Mouse (Mus musculus): Measurements from ENCODE around the gene Zic2.
"Not testable (repeated sequence)": the region's sequence is repeated elsewhere in the genome, so short reads cannot be mapped to it uniquely, and the experiment has no call there.

Gene Zic2

DNA sequence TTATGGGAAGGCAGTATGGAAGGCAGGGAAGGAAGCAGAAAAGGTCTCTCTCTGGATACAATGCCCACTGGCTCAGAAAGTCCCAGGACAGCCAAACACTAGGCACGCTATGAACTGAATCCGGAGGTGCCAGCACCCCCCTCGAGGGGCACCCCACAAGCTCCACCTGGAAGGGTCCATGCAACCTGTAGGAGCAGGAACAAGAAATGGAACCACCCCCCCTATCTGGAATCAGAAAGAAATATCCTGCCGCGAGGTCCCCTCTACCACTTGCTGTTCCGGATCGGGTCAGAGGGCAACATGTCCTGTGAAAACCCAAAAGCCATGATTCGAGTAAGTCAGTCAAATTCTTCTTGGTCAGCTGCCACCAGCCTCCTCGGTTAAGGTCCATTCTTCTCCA, 13.3 kb upstream of the Zic2 start:
- DNase-seq (ENCODE audit: low spot score), result no peak

DNA sequence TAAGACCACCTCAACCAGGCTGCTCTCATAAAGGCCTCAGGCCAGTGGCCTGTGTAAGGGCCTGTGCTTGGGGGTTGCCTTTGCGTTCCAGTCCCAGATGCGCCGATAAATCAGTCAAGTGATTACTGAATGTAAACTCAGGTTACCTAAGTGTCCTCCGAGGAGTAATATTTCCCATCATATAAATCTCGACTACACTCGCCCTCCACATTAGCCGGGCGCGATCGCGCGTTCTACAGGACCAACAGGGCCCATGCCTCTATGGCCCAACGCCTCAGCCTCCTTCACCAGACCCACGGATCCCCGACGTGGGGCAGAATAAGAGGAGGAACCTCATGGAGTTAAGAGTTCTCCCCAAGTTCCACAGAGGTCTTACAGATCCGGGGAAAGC, 12.6 kb upstream of the Zic2 start:
- DNase-seq (ENCODE audit: low spot score), result no peak

DNA sequence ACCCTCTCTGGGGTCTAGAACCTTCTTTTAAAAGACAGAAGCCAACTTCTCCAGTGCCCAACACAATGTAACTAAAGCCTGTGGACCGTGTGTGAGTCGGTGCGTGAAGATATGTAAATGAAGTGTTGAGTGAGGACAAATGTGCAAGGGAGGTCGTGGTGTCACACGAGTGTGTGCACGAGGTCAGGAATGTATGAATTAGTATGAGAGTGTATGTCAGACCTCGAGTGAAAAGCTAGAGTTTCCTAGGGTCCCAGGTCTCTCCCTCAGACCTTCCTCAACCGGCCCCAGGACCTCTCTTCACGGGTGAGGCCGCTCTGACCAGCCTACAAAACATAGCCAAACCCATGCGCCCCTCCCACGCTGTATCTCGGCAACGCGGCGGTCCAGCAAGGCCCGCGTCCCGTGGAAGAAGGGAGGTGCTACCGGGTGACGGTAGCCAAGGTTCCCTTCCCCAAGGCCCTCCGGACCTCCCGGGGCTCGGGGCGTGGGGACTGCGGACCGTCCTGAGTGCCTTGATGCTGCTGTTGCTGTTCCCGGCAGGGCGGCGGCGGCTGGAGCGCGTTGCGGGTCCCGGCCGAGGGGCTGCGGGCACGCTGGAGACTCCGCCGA, 12.0 kb upstream of the Zic2 start:
- DNase-seq (ENCODE audit: low spot score), result no peak

DNA sequence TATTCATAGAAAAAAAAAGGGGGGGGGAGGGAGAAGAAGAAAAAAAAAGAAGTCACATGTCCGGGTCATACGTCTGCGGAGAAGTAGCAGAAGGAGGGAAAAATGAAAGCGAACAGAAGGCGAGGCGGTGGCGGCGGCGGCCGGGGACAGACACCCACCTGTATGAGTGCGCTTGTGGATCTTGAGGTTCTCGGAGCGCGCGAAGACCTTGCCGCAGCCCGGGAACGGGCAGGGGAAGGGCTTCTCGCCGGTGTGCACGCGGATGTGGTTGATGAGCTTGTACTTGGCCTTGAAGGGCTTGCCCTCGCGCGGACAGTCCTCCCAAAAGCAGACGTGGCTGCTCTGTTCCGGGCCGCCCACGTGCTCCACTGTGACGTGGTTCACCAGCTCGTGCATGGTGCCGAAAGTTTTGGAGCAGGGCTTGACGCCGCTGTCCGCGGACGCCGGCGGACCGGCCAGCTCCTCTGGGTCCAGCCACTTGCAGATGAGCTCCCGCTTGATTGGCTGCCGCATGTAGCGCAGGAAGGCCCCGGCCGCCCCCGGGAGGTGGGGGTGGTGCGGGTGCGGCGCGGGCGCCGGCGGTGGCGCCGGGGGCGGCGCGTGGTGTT, 11.4 kb upstream of the Zic2 start:
- not testable (repeated sequence) for DNase-seq (ENCODE audit: low spot score)

DNA sequence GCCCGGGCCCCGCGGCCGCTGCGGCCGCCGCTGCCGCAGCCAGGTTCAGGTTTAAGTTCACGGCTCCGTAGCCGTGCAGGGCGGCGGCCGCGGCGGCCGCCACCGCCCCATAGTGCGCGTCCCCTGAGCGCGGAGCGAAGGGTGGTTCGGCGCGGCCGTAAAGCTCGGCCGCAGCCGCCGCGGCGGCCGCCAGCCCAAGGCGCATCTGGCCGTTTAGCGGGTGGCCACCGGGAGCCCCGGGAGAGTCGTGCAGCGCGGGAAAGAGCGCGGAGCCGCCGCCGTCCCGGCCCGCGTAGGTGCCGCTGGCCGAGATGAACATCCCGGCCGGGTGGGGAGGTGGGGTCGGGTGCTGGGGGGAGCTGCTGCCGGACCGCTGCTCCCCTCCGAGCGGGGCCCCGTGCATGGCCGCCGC, 10.9 kb upstream of the Zic2 start:
- no peak for DNase-seq (ENCODE audit: low spot score)

DNA sequence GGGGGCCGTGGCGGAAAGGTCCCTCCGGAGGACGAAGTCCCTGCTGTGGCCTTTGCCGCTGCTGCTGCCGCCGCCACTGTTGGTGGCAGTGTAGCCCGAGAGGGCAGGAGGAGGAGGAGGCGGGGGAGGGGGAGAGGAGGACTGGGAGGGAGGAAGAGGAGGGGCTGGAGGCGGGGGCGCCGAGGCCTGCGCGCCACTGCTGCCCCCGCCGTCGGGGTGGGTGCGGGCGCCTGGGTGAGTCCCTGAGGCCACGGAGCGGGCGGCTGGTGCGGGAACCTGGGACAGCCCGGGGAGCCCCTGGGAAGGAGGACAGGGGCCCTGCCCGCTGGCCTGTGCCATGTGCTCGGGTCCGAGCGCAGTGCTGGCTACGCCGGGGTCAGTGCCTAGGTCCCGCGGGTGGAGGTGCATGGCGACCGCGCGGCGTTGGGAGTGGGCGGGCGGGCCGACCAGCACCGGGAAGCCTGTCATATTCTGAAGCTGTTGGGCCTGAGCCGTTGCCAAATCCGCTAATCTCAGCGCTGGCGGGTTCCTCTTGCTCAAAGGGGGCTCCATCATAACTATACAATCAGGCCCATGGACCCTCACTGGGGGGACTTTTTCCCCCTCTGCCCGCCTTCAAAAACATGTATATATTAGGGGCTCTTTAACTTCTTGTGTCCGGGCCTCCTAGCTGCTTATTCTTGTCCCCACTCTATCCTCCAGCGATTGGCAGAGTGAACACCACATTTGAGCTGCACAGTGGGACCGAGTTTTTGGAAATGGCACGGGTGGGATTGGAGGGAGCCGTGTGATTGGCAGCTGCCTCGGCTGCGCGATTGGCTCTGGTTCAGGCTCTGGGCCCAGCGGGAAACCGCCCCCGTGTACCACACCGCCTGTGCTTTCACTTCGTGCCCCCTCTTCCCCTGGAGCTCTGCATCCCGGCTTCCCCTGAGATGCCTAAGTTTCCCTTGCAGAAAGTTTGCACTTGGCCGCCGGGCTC, 10.2 kb upstream of the Zic2 start, which contains the start of gene Zic5:
Gene Zic5 (minus strand): TSS at position 915 of the 979 bp plus-strand sequence.
- no peak for DNase-seq (ENCODE audit: low spot score)

DNA sequence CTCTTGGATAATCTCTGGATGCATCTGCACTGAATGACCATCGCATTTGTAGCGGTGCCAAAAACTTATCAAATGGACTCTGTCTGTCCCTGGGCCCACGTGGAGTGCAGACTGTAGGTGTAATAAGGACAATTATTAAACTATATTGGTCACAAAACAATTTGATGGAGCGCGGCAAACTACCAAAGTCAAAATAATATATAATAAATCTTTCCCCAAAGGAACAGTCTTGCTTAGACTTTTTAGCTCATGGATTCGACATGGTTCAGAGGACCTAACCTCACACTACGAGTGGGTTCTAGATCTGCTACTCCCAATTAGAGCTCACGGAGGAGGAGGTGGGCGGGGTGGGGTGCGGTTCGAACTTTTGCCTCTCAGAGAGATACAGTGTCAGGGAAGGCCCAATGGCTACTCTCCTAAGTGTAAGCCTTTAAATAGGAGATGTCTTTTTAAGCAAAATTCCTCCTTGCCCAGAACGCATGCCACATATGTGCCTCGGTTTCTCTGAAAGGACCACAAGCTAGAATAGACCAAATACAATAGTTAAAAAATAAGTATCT, 9.2 kb upstream of the Zic2 start:
- DNase-seq (ENCODE audit: low spot score), result no peak

DNA sequence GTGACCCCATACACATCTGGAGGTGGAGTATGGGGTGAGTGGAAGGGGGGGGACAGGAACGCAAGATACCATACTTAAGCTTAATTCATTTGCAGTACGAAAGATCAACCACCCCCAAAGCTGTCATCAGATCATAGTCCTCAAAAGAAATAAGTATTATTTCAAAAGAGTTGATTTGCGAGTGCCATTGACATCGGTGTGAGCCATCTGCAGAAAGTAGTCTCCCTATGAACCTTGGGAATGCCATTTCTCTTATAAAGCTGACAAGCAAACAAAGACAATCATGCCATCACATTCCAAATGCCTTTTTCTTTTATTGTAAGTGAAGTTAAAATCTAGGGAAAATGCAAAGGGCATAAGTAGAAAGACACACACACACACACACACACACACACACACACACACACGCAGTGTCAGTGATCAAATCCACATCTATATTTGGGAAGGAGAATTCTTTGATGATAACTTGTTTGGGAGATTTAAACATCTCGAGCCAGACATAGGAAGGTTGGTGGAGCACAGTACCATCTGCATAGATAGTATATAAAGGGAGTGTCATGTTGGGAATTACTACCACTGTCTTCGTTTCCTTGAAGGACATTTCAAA, 8.4 kb upstream of the Zic2 start:
- no peak for DNase-seq (ENCODE audit: low spot score)

DNA sequence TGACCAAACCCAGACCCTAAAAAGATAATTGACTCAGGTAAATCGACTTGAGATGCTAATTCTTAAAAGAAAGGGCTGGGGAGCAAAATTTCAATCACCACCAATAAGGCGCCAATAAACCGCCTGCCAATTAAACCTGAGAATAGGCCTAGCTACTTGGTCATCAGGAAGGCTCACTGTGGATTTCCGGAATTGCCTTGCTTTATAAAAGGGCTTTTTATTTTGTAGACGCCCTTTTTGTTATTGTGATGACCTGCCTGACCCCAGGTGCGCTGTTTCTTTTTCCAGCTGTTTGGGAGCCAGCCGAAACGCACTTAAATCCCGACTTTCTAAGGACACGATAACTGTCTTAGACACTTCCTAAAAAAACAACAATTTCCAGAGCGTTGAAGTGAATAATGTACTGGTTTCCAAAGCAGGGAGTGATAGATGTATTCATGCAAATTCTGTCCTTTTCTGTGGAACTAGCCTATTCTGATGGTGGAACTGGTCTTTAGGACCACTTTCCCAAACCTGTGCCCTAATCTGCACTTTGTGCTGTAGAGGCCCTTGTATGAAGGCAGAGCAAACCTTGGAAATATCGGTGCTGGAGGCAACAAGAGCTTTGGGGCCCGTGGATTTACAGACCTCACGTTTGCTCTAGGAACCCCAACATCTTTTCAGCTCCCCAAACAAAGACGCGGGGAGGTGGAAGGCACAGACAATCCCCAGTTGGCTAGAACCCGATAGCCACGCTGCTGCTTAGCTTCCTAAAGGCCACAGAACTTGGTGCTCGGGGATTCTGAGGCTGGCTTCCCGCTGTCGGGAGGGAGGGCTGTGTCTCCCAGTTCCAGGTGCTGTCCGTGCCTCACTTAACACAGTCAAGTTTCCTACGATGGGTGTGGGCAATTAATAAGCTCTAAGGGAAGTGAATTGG, 7.1 kb upstream of the Zic2 start:
- DNase-seq (ENCODE audit: low spot score), result no peak

DNA sequence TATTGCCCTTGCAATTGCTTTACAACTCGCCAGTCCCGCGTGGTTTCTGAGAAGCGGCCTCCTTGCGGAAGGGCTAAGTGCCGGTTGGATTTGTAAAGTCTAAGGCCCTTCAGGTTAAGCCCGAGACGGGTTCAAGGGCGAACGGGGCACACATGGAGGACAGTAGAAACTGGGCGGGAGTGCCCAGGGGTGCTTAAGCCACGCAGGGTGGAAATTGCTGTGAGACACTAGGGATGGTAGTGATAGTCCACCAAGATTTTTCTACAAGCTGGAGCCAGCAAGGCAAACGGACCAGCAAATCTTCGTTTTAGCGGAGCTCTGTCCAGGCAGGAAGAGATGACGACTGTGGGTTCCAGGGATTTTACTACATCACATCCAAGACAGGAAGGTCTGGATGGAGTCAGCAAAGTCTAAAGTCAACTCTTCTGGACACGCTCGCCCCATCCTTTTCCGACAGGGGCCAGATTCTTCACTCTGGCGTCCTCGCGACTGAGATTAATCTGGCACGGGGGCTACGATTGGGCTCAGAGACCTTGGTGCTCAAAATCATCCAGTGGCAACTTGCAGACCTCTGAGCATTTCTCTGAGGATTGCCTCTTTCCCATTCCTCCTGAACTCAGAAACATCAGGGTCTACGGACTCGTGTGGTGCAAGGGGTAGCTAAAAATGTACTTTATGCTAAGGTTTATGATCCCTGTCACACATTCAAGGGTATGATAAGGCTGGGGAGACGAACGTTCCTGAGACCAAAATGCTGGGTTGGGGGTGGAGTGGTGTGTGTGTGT, 6.1 kb upstream of the Zic2 start:
- DNase-seq (ENCODE audit: low spot score), result no peak

DNA sequence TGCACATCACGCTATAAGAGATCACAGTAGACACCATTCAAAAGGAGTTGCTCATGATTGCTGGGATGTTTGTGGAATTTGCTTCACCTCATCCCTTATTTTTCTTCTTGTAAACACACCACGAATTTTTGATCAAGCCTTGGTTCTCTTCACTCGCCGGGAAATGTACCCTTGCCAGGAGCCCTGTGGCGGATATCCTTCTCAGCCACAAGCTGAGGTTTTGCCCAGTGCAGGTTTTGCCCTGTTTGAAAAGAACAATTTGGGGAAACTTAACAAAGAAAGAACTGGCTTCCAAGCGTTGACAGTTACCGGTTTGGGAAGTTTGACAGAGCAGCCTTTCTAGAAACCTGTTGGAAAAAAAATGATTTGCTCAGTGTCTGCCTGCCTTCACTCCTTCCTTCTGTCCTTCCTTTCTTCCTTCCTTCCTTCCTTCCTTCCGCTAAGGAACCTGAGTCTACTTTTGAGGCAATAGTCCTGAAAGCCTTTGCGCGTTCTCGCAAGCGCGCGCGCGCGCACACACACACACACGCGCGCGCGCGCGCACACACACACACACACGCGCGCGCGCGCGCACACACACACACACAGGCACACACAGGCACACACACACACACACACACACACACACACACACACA, 3.7 kb upstream of the Zic2 start:
- no peak for DNase-seq (ENCODE audit: low spot score)

DNA sequence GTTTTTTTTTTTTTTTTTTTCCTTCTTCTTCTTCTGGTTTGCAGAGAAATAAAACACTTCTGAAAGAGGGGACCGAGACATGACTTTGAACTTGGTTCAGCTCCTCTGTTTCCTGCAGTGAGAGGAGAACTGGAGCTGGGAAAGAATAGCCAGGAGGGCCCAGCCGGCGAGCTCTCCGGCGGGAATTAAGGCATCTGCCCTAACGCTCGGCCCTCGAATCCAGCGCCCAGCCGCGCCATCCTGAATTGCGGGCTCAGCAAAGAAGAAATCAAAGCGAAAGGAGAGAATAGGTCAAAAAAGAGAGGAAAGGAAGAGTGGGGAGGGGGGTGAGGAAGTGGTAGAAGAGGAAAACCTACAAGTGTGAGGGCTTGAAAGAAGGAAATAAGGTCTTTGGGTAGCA, 3.1 kb upstream of the Zic2 start:
- DNase-seq (ENCODE audit: low spot score), result no peak

DNA sequence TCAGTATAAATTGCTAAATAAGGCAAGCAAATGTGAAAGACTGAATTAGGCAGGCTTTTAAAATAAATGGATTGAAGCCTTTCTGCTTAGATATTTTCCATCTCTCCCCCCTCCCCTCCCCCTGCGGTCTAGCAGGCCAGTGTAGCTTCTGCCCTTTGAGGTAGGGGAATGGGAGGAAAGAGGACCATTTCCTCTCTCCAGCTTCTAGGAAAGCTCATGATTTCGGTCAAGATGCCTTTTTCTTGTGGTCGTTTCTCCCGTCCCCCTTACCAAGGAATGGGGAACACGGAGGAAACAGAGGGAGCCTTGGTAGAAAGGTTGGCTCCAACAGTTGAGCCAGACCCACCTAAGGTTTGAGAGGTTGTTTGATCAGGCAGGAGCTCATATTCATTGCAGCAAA, 2.6 kb upstream of the Zic2 start:
- no peak for DNase-seq (ENCODE audit: low spot score)

DNA sequence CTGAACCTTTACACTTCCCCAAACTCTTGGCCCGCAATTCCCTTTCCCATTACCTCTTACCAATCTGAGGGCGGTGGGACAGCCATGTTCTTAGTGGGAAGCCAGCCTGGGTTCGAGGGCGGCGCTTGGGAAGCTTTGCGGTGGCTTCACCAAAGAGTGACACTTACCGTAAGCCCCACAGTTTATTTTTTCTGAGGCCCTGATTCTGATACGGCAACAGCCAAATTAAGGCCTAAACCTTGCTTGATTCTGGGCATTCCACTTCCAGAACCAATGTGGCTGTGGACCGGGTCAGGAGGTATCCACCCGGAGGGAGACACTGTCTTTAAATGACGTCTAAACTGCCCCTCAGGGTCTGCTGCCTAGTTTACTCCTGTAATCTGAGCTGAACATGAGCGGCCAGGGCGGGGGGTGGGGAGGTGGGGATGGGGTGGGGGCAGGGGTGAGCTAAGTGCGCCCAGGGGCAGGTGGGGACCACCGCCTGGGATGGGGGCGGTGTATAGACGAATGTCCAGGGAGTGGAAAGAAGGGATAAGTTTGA, 2.0 kb upstream of the Zic2 start:
- no peak for DNase-seq (ENCODE audit: low spot score)

DNA sequence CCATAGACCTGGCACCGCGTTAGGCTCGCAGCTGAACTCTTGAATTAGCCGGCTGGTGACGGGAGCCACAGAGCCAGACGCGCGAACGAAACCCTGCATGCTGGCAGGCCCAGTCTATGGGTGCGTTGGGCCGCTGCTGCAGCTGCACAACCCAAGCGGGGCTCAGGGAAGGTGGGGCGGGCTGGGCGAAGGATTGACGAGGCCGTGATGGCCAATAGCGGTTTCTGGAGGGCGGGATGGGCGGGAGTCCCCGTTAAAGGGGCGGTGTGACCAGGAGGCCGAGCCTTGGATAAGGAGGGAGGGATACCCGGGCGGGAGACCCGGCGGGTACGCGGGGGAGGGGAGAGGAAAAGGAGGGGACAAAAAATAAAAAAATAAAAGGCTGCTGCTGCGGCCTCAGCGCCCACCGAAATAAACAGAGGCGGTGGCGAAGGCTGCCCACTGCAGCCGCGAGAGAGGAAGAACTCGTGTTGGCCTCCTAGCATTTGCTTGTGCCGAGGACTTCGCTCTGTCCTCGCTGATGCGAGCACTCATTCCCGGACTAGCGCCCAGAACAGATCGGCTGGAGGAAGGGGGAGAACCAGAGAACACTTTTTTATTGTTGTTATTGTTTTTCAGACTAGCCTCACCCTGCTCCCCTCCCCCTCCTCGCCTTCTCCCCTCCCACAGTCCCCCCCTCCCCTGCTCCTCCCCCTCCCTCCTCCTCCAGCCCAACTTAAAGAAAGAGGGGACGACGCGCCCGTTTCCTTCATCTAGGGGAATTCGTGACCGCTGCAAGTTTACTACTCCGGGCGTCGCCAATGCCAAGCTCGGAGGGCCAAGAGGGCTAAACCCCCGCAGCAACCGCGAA, 969 bp upstream of the Zic2 start:
- no peak for DNase-seq (ENCODE audit: low spot score)

DNA sequence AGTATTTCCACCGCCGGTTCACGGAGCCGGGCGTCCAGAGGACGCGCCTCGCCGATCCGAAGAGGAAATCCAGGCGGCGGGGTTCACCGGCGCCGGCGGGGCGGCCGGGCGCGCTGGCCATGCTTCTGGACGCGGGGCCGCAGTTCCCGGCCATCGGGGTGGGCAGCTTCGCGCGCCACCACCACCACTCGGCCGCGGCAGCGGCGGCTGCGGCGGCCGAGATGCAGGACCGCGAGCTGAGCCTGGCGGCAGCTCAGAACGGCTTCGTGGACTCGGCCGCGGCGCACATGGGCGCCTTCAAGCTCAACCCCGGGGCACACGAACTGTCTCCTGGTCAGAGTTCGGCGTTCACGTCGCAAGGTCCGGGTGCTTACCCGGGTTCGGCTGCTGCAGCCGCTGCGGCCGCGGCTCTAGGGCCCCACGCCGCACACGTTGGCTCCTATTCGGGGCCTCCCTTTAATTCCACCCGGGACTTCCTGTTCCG, 364 bp downstream of the Zic2 start:
- DNase-seq (ENCODE audit: low spot score), result no peak

DNA sequence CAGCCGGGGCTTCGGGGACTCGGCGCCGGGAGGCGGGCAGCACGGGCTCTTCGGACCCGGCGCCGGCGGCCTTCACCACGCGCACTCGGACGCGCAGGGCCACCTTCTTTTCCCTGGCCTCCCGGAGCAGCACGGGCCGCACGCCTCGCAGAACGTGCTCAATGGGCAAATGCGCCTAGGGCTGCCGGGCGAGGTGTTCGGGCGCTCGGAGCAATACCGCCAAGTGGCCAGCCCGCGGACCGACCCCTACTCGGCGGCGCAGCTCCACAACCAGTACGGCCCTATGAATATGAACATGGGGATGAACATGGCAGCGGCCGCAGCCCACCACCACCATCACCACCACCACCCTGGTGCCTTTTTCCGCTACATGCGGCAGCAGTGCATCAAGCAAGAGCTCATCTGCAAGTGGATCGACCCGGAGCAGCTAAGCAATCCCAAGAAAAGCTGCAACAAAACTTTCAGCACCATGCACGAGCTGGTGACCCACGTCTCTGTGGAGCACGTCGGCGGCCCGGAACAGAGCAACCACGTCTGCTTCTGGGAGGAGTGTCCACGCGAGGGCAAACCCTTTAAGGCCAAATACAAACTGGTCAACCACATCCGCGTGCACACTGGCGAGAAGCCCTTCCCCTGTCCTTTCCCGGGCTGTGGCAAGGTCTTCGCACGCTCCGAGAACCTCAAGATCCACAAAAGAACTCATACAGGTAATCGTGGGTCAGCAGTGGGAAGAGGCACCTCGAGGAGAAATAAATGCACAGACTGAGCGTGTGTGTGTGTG, 996 bp downstream of the Zic2 start:
- no peak for DNase-seq (ENCODE audit: low spot score)

DNA sequence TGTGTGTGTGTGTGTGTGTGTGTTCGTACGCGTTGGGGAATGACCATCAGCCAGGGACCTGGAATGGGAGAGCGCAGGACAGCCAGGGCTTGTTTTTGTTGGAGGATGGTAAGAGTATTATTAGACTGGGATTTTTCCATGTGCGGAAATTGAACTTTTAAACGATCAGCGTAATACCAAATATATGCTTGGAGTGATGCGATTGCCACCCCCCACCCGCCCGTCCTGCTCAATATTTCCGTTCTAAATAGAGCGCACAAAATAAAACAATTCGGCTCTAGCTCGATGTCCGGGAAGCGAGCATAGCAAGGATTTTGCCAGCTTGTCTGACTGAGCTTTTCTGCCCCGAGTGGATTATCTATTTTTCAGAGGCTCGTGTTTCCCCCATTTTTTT, 1.6 kb downstream of the Zic2 start:
- DNase-seq (ENCODE audit: low spot score), result no peak
